Mouse (Mus musculus) frontal cortex, postnatal 25 days (tissue): ENCODE data around the gene Aff3.

Experiments
- DNase-seq, 2 experiments: peaks; one replicate each; pipeline ENCODE4 v3.0.0; 2022; ENCODE audit warnings: low spot score in 2 of 2

The Aff3 gene

DNA sequence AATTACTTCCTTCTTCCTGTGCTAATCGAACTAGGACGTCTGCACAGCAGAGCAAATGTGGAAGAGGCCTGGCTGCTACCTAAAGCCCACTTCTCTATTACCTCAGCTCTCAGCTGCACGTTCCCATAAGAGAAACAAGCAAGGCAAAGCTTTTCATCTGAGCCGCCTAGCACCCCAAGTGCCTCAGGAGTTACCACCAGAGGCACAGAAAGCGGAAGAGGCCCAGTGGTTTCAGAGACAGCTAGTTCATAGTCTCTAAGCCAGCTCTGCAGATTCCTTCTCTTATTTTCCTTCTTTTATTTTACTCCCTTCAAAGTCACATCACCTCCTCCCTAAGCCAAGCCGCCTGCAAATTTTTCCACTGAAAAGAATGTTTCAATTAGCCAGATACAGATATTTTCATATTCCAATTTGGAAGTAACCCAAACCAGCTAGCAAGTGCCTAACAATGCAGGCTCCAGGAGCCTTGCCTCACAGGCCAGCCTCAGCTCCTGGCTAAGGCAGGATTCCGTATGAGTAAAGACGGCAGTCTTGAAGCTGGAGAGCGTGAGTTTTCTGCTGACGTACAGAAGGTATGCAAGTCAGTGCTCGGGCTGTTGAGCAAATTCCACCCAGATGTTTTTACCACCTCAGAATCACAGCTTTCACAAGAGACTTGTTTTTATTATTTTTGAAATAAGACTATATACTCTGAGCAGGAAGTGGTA lies 62.8 kb downstream of the Aff3 start:
- no peak for DNase-seq

DNA sequence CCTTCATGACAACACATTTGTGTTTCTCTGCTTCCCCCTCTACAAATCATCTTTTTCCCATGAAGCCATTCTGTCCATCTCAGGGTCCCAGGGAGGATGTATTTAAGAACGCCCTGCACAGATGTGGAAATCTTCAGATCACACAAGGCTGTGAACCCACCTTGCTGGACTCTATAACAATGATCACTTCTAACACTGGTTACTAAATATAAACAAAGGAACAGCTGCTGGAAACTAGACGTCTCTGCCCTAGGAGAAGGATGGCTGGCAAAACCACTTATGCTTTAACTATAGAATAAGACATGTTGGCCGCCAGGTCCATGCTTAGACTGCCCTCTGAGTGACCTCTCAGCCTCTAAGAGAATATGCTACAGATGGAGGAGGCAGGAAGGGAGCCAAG lies 69.4 kb downstream of the Aff3 start:
- no peak for DNase-seq

DNA sequence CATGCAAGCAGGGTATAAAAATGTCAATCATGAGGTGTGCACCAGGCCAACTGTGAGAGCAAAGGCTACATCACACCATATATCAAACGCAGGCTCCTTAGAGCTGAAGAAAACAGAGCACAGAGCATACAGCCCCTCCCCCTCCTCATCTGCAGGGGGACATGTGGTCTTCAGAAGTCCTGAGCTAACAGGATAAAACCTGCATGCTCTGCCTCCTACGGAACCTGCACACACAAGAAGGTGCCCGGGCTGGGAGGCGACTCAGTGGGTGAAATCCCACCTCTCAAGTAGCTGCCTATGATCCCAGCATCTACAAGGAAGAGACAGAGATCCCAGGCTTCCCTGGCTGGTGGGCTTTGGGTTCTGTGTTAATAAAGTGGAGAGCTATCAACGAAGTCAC lies 70.0 kb downstream of the Aff3 start:
- DNase-seq, result no peak

DNA sequence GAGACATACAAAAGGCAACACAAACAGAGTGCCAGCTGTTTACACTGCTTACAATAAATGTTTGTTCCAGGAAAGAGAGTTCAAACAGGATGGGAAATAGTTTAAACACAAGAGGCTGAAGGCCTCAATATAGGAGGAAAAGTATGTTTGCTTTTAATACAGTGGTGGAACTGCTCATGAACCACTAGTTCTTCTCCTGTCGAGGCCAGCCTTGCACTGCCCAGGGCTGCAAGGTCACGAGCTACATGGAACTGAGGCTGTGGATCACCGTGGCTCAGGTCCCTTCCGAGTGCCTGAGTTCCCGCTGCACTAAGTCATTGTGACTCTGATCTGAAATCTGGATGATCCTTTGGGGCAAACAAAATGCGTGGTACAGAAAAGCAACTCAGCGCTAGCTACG lies 73.6 kb downstream of the Aff3 start:
- no peak for DNase-seq

DNA sequence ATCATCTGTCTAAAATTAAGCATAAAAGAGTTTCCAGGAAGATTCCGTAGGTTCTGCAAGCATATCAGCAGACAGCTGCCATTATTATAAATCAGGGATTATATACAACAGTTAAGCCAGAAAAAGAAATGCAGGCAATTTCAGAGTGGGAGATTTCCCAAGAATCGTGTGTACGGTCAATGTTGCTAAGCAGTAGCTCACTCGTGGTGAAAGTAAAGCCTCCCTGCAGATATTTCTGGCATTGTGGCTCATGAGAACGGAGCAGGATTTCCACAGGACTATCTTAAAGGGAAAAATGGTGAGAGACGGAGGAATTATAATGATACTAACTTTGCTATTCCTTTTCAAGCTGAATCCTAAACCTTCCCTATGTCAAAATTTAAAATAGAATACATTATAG lies 76.0 kb downstream of the Aff3 start:
- DNase-seq, result no peak

DNA sequence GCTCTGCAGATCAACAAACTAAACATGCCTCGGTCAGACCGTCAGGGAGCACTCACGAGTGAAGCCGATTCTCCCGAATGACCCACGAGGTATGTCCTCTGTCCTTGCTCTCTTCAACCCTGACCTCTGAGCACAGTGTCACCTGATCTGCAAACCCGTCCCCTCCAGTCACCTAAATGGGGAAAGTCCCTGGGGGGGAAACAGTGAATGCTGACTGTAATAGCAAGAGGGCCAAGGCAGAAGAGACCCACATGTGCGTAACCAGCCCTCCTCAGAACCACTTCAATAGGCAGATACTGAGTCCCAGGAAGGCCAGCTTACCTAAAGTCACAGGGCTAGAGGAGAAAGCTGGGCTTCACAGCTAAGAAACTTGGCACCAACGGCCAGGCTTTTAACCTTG lies 82.4 kb downstream of the Aff3 start:
- no peak for DNase-seq

DNA sequence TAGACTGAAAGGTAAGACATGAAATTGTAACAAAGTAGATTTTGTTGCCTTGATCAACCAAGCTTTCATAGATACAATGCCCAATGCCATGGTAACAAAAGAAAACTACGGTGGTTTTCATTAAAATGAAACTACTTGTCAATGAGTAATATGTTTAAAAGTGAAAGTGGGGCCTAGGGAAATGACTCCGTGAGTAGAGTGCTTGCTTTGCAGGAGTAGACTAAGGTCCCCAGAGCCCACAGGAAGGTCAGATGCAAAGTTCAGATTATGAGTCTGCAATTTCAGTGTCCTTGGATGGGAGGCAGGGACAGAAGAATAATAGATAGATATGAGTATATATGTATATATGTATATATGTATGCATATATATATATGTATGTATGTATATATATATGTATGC lies 84.2 kb downstream of the Aff3 start:
- DNase-seq, result no peak

DNA sequence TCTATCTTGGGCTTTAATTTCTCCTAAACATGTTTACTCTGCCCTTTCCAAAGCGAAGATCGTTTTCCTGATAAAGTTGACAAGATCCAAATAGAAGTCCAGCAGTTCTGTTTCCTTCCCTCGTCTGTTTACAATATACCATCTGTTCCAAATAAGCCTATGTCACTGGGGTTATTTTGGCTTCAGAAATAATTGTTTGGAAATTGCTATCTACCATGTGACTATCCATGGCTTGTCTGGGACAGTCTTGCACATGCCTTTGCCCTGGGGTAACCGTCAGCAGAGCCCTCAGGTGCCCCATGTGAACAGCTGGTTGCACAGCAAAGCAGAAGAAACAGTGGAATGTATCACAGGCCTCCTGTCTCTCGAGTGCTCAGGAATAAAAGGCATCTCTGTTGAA lies 86.4 kb downstream of the Aff3 start:
- DNase-seq, result no peak

DNA sequence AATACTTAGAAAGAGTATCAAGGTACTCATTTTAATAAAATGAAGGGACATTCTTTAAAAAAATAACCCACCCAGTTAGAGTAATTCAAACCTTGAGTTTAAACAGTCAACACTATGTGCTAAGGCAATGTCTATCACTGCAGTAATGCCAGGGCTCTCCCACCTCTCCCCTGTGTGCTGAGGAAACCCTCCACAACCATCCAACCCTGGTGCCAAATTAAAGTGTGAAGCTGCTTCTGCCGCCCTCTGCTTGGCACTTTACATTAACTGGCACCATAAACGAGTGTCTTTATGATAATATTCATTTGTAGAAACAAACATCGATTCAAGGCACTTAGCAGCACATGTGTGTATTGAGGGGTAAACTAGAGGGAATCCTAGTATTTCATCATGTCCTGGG lies 97.0 kb downstream of the Aff3 start:
- DNase-seq, result no peak

DNA sequence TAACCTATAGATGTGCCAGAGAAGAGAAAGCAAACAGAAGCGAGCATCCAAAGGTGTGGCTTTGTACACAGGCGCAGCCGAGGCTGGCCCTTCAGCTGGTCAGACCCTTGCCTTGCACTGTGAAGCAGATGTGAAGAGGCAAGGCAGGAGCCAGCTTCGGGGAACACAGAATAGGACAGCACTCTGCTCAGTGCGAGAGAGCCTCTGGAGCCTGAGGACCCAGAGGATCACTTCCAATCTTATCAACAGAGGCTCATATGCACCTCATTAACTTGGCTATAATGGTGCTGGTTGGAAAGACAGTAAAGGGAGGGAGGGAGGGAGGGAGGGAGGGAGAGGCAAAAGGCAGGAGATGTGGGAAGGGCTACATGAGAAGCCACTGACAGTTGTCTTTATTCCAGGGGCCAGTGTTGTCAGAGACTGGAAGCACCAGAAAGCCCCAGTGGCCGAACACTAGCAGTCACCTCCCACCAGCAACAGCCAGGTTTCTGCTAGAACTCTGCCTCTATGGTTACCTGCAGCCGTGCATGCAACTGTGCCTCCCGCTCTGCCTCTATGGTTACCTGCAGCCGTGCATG lies 98.6 kb downstream of the Aff3 start:
- no peak for DNase-seq

DNA sequence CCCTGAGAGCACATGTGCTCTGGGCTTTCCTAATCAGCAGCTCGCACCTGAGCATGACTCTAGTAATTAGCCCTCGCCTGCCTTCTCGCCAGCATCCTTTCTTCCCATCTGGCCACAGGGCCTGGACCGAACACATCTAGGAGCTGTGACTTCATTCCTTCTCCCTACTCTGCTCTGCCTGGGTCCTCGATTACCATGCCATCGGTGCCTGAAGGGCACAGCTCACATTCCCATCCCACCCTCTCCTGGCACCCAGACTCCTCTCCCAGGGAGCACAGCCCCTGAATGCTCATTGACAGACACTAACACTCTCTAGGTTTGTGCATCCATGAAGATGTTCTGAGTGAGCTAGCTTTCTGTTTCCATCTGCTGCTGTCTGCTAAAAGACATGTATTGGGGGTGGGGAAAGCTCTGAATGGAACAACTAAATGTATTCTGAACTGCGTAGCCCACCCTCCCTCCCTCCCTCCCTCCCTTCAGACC lies 99.4 kb downstream of the Aff3 start:
- DNase-seq, result no peak

DNA sequence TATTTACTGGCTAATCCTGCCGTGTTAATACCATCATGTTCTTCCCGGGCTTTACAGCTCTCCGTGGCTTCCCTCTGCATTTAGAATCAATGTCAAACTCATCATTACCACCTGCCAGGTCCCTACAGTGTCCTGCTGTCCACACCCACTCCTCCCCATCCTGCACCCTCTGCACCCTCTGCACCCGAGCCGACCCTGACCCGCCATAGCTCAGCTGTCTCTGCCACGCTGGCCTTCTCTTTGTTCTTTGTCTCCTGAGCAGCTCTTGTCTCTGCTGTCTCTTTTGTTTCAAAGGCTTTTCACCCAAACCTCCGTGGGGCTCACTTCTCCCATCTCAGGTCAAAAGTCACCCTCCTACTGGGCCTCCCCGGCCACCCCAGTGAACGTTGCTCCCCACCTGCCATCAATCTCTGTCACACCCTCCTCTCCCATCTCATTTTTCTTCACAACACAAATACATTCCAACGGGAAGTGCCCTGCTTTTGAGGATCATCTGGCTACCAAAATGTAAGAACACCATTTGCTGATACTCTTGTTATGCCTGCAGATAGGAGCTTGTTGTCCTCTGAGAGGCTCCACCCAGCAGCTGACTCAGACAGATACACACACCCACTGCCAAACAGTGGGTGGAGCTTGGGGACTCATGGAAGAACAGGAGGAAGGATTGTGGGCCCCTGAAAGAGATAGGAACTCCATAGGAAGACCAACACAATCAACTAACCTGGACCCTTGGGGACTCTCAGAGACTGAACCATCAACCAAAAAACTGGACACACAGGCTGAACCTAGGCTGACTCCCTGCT lies 102.2 kb downstream of the Aff3 start:
- no peak for DNase-seq

DNA sequence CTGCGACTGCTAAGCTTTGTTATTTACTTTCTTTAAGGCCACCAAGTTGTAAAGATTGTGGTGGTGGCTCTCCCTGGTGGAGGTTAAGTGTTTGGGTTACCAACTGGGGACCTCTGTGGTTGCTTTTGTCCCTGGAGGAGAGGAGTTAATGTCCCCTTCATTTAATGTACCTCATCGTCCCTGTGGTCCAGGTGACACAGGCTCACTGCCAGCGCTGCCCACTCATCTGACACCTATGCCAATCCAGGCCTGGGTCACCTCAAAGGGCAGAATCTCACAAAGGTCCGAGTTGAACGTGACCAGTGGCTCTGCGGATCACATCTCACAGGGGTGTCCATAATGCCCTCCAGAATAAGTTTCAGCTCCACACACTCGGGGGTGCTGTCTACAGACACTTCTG lies 103.4 kb downstream of the Aff3 start:
- no peak for DNase-seq

DNA sequence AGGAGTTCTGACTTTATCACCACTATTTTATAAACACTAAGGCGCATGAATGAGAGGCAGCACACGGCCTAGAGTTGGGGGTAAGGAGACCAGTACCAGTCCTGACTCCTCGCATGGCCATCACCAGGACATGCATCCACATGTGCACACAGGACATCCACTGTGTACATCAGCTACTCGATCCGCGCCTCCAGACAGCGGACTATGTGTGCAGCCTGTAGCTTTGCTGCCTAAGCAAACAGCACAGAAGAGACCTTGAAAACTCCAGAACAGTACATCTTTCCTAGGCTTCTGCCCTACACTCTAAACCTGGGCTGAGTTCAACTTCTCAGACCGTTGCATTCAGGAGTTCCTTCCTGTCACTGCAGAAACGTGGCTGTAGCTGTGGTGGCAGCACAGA lies 104.1 kb downstream of the Aff3 start:
- no peak for DNase-seq

DNA sequence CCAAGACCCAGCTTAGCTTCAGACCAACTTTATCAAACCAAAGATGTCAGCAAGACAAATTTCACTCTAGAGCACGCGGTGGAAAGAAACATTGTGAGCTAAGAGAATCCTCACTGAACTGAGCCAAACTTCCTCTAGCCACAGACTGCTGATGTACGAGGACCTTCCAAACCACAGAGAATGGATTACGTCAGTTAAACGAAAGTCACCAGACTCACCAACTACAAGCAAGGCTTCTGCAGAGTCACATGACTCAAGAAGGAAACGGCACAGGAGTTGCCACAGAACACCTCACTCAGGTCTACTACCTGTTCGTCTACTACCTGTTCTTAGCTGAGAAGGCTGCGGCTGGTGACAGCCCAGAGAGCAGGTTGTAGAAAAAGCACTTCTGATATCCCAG lies 107.1 kb downstream of the Aff3 start:
- no peak for DNase-seq

DNA sequence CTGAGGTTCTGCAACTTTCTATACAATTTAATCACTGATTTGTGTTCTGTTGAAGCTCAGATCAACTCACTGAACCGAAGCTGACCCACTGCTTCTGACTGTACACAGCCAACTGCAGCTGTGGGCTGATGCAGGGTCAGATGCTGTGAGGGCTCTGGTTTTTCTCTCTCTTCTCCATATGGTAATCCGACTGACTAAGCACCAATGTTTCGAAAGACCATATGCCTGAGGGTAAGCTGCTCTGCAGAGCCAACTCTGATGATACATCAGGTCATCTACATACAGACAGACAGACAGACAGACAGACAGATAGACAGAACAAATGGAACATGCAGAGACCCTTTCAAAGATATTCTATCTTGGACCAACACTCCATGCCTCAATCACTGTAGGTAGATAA lies 110.2 kb downstream of the Aff3 start:
- no peak for DNase-seq

DNA sequence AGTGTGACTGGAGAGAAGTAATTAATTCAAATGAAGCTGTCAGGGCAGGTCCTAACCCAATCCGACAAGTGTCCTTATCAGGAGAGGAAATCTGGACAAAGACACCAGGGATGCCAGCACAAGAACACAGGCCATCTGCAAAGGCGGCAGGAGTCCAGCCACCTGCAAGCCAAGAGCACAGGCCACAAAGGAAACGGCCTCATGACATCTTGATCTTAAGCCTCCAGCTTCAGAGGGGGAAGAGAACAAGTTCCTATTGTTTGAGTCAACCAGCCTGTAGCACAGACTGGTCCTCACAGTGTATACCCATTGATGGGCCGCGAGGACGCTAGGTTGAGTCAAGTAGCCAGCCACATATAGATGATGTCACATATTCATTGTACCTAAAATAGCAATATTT lies 111.7 kb downstream of the Aff3 start:
- DNase-seq, result no peak

DNA sequence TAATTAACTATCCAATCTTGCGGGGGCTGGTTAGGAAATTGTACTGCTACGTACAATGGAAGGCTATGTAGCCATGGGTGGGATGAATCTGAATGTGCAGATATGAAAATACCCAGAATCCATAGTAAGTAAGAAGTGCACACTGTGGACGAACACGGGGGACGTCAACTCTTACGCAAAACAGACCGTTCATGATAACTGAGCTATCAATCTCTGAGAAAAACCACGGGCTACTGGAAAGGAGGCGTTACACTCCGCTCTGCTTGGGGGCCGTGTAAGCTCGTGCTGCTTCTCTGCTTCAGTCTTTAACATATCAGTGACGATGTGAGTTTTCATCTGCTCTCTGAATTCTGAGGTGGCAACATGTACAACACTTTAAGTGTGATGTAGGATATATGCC lies 114.2 kb downstream of the Aff3 start:
- DNase-seq, result no peak

DNA sequence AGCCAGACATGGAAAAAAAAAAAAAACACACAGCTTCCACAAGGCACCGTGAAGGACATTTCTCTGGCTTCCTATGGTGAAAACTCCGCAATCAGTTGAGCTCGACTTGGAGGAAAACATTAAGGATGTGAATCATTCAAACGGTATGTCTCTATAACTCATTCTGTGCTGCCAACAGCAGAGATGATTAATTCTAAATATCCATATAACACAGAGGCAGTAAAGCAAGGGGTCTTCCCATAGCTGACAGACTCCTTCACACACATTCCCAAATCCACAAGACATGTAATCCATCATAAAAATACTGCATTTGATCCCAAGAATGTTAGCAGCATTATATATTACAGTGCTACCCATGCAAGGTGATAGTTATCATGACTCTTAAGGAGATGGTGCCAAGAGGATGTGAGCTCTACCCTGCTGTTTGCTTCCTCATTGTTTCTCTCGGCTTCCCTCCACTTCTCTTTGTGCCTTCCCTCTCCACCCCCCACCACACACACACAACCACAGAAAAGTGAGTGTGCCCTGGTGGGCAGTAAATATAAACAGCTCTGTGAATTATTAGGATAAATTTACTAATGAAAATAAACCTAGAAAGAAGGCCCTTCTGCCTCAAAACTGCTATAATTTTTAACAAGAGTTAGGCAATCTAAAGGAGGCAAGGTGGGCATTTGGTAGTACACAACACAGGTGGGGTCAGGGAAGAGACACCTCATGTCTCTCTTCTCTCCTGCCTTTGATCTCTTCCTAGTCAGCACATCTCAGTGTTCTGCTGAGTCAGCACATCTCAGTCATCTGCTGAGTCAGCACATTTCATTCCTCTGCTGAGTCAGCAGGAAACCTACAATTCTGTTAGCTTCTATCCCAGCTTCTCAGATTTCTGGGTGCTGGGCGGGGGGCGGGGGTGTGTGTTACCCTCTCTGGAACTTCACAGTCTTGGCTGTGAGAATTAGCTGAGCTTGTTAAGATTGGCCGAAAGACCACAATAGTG lies 115.8 kb downstream of the Aff3 start:
- no peak for DNase-seq

DNA sequence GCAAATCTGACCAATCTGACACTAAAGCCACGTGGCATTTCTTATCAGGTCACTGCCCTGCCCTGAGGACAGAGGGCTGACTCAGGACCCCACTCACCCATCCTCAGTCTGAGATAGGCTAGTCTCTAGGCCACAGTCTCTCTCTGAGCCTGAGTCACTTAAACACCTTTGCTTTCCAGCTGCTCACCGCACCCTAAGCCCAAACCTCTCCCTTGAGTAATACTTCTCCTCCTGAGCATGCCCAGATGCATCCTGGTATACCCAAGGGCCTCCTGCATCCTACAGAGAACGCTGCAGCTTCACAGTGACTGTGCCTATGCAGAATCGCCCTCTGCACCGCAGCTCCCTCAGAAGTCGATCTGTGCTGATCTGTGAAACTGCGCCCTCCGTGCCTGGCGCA lies 117.1 kb downstream of the Aff3 start:
- no peak for DNase-seq

DNA sequence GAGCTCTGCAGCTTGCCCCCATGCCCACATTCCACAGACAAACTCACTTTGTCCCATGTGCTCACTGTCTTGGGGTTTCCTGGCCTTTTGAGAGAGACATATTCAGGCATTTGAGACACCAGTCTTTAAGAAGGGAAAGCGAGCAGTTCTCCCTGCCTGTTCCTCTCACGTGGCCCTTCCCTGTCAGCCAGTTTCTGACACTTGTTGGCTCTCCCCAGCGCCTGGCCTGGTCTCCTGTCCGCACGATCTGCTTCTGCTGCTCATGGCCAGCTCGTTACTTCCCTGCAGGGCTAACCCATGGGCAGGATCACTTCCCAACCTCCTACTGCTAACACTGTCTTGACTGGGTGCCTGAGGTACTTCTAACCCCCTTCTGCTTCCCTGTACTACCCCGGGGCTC lies 118.1 kb downstream of the Aff3 start:
- DNase-seq, result no peak
